Mouse (Mus musculus) left cerebral cortex, adult 18-20 months (tissue): ENCODE measurements around the gene Scyl1. TPM values are rescaled to one million over a fixed set of nuclear protein-coding genes. Genes with fewer than 3 reads are reported as not detected.
"Not testable (repeated sequence)": the region's sequence is repeated elsewhere in the genome, so short reads cannot be mapped to it uniquely, and the experiment has no call there.

Experiments
- DNase-seq, 2 experiments: peaks; one replicate each; pipeline ENCODE4 v3.0.0; 2021 to 2022; ENCODE audit warnings: low spot score in 2 of 2, mixed read lengths in 1 of 2
- long read RNA-seq, 2 experiments: library from polyadenylated mRNA; stranded (forward); transcript quantifications; one replicate each; pipeline ENCODE4 v2.0.0; 2021
- total RNA-seq, 2 experiments: library from RNA; stranded (reverse); gene quantifications; 2 replicates each; pipeline ENCODE4 v1.2.3; 2021

The Scyl1 gene
- 10 to 100 TPM; 90.8 to 93.4 TPM for total RNA-seq
- long read RNA-seq, experiment 1, transcript Scyl1-201 (17 exons, 2,586 nt) = minor isoform, 8 of 200 reads
- long read RNA-seq, experiment 1, transcript Scyl1-209 (17 exons, 2,395 nt) = minor isoform, 10 of 200 reads
- long read RNA-seq, experiment 1, transcript Scyl1-210 (17 exons, 2,731 nt) = major isoform, 103 of 200 reads
- long read RNA-seq, experiment 1, partial matches to known transcripts = 26 of 200 reads
- long read RNA-seq, experiment 1, other reads (novel, unspliced or antisense) = 52 of 200 reads
- long read RNA-seq, experiment 2, transcript Scyl1-209 (17 exons, 2,395 nt) = minor isoform, 7 of 101 reads
- long read RNA-seq, experiment 2, transcript Scyl1-210 (17 exons, 2,731 nt) = major isoform, 55 of 101 reads
- long read RNA-seq, experiment 2, transcript Scyl1-201 (17 exons, 2,586 nt) = minor isoform, 6 of 101 reads
- long read RNA-seq, experiment 2, partial matches to known transcripts = 10 of 101 reads
- long read RNA-seq, experiment 2, other reads (novel, unspliced or antisense) = 22 of 101 reads

DNA sequence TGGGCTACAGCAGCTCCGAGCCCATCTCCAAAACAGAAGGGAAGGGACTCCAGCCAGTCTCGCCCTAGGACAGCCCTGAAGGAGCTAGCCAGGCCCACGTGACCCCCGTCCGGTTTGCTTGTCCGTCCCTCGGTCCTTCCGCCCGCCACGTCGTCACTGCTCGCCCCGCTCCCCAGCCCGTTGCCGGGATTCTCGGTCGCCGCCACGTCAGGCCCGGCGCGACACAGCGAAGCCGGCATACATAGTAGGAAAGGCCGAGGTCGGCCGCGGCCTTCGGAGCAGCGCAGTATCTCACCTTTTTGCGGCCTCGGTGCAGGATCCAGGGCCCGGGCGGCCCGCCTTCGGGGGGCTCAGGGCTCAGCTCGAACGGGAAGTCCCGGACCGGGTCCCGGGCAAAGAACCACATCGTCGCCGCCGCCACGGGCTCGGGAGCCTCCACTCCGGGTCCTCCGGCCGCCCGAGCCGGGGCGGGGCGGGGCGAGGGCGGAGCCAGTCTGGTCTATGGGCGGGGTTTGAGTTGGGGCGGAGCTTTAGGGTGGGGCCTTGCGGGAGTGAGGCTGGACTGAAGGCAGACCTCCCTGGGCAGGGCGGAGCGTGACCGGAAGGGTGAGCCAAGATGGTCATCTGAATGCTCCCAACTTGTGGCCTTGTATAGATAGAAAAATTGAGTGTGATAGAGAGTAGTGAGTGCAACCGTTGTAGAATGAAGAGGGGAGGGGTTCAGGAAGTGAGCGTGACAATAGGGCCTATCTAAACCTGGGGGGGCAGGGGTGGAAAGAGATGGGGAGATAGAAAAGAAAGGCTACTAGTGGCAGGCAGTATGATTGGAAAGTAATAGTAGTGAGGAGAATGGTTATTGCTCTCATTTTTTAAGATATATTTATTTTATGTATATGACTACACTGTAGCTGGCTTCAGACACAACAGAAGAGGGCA lies at the start of gene Scyl1:
Gene Scyl1 (minus strand): TSS at position 495 of the 936 bp plus-strand sequence.
- DNase-seq = peak; percentile 86 to 92

DNA sequence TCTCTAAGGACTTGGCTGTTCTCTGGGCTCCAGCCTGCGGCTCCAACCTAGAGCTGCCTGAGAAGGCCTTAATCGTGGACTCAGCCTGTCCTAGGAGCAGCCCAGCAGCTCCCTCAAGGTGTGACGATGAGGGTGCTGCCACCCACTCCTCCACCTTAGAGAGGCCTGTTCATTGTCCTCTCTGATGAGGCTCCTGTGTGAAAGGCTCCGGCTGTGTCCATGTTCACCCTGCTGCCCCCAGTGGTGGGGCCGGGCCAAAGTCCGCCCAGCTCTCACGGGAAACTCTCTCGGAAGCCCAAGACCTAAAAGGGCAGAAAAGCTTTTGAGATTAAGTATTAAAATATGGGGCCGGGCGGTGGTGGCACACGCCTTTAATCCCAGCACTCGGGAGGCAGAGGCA lies 48.3 kb upstream of the Scyl1 start:
- no peak for DNase-seq

DNA sequence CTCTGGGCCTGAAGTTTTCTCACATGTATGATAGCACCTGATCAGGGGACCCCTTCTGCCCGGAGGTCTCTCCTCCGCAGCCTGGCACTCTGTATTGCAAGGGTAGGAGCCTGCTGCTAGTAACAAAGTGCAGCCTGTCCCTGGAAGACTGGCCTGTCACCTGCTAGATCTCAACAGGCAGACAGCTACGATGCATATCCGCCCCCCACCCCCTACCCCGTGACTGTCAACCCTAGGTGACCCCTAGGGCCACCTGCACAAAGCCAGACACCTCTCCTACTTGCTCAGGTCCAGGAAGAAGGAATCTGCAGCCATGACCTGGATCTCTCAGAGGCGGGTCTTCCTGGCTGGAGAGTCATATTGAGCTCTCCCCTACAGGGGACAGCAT lies 47.4 kb upstream of the Scyl1 start:
- DNase-seq = no peak

- peak; percentile 83 to 90 for DNase-seq
These were observed 46.7 kb upstream of the Scyl1 start for GRCm38 (mm10) chr19:5817703-5818589.

DNA sequence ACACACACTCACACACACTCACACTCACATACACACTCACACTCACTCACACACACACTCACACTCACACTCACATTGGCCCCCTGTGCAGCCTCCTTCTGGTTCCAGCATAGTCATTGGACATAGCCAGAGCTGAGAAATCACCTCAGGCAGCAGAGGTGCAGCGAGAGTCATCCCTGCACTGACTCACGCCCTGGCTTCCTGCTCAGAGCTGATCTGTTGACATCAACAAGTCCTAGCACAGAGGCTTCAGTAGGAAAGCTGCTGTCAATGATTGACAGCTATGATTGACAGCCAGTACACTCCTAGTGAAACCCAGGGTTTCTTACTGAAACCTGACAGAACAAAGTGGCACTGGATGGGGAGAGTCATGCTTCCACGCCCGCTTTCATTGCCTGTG lies 44.7 kb upstream of the Scyl1 start:
- DNase-seq = no peak

DNA sequence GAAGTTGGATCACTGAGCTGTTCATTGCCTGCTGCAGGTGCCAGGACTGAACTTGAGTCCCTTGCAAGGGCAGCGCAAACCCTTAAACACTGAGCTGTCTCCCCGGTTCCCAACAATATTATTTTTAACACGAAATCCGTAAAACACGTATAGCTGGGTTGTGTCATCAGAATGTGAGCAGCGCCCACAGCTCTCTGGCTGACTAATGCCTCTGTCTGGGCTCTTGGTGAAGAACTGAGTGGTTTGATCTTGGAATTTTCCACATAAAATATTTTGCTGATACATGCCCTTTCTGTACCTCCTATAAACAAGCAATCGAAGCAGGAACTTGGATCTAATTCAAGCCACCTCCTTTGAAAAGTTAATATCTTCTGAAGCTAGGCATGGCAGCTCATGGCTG lies 43.8 kb upstream of the Scyl1 start:
- DNase-seq = peak in 1 of 2 experiments; percentile 63

GRCm38 (mm10) chr19:5814048-5814447 lies 42.8 kb upstream of the Scyl1 start:
- not testable (repeated sequence) for DNase-seq

- DNase-seq = no peak
These were observed 42.3 kb upstream of the Scyl1 start for GRCm38 (mm10) chr19:5813567-5813966.

GRCm38 (mm10) chr19:5811771-5812504 lies 40.7 kb upstream of the Scyl1 start:
- peak; percentile 85 to 93 for DNase-seq

GRCm38 (mm10) chr19:5810840-5811563 lies 39.8 kb upstream of the Scyl1 start:
- DNase-seq = no peak

- DNase-seq = peak; percentile 65 to 83
These were observed 39.1 kb upstream of the Scyl1 start for GRCm38 (mm10) chr19:5810103-5810839.

DNA sequence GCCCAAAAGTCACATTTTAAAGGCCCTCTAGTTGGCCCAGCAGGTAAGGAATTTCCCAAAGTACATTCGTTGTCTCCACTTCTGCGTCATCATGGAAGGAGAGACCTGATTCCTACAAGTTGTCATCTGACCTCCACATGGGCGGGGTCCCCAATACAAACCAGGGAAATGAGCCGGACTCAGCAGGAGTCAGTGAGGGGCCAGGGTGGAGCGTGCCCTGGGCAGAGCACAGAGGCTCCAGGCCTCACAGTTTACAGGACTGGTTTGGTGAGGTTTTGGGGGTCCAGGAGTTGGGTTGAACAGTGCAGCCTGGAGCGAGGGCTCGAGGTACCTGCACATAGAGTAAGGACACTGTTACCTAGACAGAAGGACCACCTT lies 38.5 kb upstream of the Scyl1 start:
- DNase-seq = no peak

- no peak for DNase-seq
These were observed 37.9 kb upstream of the Scyl1 start for GRCm38 (mm10) chr19:5808955-5809711.

GRCm38 (mm10) chr19:5807740-5808139 lies 36.5 kb upstream of the Scyl1 start:
- DNase-seq = no peak

DNA sequence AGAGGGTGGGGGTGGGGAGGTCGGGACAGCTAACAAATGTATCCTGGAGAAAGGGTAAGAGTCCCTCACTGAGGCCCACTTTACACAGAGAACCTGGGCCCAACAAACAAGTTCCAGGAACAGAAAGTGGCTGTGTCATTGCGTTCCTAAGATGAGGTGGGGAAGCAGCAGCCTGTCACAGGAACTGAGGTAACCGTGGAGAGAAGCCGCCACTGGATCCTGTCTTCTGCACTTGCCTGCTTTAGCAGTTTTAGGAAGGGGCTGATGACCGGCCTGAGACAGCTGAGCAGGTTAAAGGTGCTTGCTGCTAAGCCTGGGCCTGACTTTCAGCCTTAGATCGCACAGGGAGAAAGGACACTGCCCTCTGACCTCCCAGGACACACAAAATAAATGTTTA lies 35.6 kb upstream of the Scyl1 start:
- no peak for DNase-seq

GRCm38 (mm10) chr19:5806051-5806808 lies 35.0 kb upstream of the Scyl1 start:
- DNase-seq = no peak

DNA sequence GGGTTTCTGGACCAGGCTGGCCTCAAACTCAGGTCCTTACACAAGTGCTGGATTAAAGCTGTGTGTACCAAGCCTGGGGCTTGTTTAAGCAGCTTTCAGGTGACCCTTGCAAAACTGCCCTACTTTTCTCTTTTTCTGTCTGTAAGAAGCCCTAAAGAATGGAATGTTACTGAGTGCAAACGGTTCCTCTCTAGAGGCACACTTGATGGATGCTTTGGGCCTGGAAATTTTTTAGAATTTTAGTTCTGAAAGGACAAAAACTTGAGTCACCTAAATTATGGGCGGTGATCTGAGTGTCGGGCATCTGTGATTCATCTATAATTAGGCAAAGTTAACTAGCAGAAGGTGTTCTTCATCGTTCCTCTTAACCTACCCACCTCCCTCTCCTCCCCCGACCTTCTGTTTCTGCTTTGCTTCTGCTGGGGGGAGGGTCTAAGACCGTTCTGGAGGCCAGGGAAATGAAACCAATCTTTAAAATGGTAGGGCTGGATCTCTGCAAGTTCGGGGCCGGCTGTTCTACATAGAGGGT lies 33.2 kb upstream of the Scyl1 start:
- peak; percentile 75 to 78 for DNase-seq
